Mouse (Mus musculus) kidney, adult 2 months (tissue): ENCODE measurements at regions not wholly inside any gene's neighbourhood (a gene's known extent, or its start where the extent isn't known, plus 50 kb on each side); places are given as distances from the start of the nearest gene placed in this dataset.

Source experiments
- CTCF ChIP-seq: fragments of 200-500 bp; conservative IDR thresholded peaks from 2 replicates; pipeline ENCODE4 v1.5.1; 2011; ENCODE audit warnings: low read depth, mild to moderate bottlenecking, control low read depth, low read length, moderate library complexity, mixed read lengths; ENCODE audit not compliant: insufficient read depth, insufficient read length
- POLR2A ChIP-seq: fragments of 200-500 bp; IDR thresholded peaks from one replicate; pipeline ENCODE4 v1.6.1; 2011; ENCODE audit warnings: low read depth, low read length, control low read depth

DNA sequence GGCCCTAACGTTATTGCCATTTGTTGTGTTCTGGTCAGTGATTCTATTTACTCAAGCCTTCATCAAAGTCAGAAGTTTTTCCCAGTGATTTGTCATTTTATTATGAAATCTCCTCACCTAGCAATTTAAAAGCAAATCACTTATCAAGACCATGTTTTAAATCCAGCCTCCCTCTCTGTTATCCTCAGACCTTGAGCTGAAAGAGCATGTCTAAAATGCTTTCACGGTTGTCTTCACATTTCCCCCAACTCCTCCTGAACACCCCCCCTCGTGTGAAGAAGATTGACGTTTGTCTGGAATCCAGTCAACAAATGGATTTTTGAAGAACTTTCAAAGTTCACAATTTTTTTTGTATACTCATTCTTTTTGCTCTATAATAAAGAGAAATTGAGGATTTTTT lies 277.7 kb downstream of the Vgll3 start:
- TF ChIP-seq CTCF (no peak), POLR2A (no peak)
